Mouse (Mus musculus) testis, adult 2 months (tissue): ENCODE measurements at regions not wholly inside any gene's neighbourhood (a gene's known extent, or its start where the extent isn't known, plus 50 kb on each side); places are given as distances from the start of the nearest gene placed in this dataset.

Source experiments
- H3K27ac ChIP-seq: fragments of 200-500 bp; 2 replicates; pipeline ENCODE4 v1.5.1; 2012; ENCODE audit warnings: low read depth, low read length; ENCODE audit not compliant: control insufficient read depth, insufficient read depth
- H3K27me3 ChIP-seq: fragments of 200-500 bp; 2 replicates; pipeline ENCODE4 v1.6.1; 2012; ENCODE audit warnings: mild to moderate bottlenecking, low read length, moderate library complexity; ENCODE audit not compliant: control insufficient read depth, insufficient read depth
- H3K36me3 ChIP-seq: fragments of 200-500 bp; 2 replicates; pipeline ENCODE4 v1.6.1; 2012; ENCODE audit warnings: mild to moderate bottlenecking, low read length; ENCODE audit not compliant: control insufficient read depth, insufficient read depth
- H3K4me1 ChIP-seq: fragments of 200-500 bp; 2 replicates; pipeline ENCODE4 v1.6.1; 2012; ENCODE audit warnings: low read length; ENCODE audit not compliant: control insufficient read depth, insufficient read depth
- H3K4me3 ChIP-seq: fragments of 200-500 bp; 2 replicates; pipeline ENCODE4 v1.5.1; 2012; ENCODE audit warnings: low read depth, mild to moderate bottlenecking, low read length, moderate library complexity, mixed read lengths; ENCODE audit not compliant: control insufficient read depth
- CTCF ChIP-seq: fragments of 200-500 bp; IDR thresholded peaks from 2 replicates; pipeline ENCODE4 v1.5.1; 2012; ENCODE audit warnings: low read depth, mild to moderate bottlenecking, inconsistent platforms, low read length, moderate library complexity; ENCODE audit not compliant: control insufficient read depth, insufficient read depth, insufficient replicate concordance
- POLR2A ChIP-seq: fragments of 200-500 bp; IDR thresholded peaks from 2 replicates; pipeline ENCODE4 v1.6.1; 2012; ENCODE audit warnings: low read depth, mild to moderate bottlenecking, inconsistent platforms, low read length, moderate library complexity; ENCODE audit not compliant: control insufficient read depth

- Histone ChIP-seq H3K4me3 (no peak overlapping the region), H3K36me3 (no peaks in the 10 kb centered on the region), H3K27me3 (no peaks in the 10 kb centered on the region), H3K4me1 (no peaks in the 10 kb centered on the region; the same call in 1 of the 2 replicates), H3K27ac (no peak overlapping the region)
- TF ChIP-seq CTCF (no peak), POLR2A (no peak)
Observed at GRCm38 (mm10) chr3:38254896-38255295, 229.7 kb downstream of the Ankrd50 start.

GRCm38 (mm10) chr3:38251592-38251991 lies 233.1 kb downstream of the Ankrd50 start:
- no peak overlapping the region for H3K27ac ChIP-seq
- H3K4me1 ChIP-seq: no peaks in the 10 kb centered on the region
- TF ChIP-seq POLR2A (no peak), CTCF (no peak)
- H3K36me3 ChIP-seq: no peaks in the 10 kb centered on the region
- H3K4me3 ChIP-seq: no peak overlapping the region
- H3K27me3 ChIP-seq: no peaks in the 10 kb centered on the region

- H3K4me3 ChIP-seq: no peak overlapping the region
- no peak for TF ChIP-seq CTCF
- TF ChIP-seq POLR2A: no peak
- H3K4me1 ChIP-seq: no peaks in the 10 kb centered on the region
- no peak overlapping the region for H3K27ac ChIP-seq
- H3K27me3 ChIP-seq: no peaks in the 10 kb centered on the region
- no peaks in the 10 kb centered on the region for H3K36me3 ChIP-seq
Observed at GRCm38 (mm10) chr3:38250552-38250951, 234.1 kb downstream of the Ankrd50 start.

- H3K4me1 ChIP-seq: no peaks in the 10 kb centered on the region
- H3K36me3 ChIP-seq: no peaks in the 10 kb centered on the region
- H3K27ac ChIP-seq: no peak overlapping the region
- TF ChIP-seq CTCF (no peak), POLR2A (no peak)
- no peak overlapping the region for H3K4me3 ChIP-seq
- no peaks in the 10 kb centered on the region for H3K27me3 ChIP-seq
Observed at GRCm38 (mm10) chr3:38248941-38249340, 235.7 kb downstream of the Ankrd50 start.

GRCm38 (mm10) chr3:38246439-38246838 lies 238.2 kb downstream of the Ankrd50 start:
- H3K27me3 ChIP-seq: no peaks in the 10 kb centered on the region
- H3K4me1 ChIP-seq: no peaks in the 10 kb centered on the region
- TF ChIP-seq CTCF (no peak), POLR2A (no peak)
- no peak overlapping the region for H3K4me3 ChIP-seq
- no peaks in the 10 kb centered on the region for H3K36me3 ChIP-seq
- H3K27ac ChIP-seq: no peak overlapping the region

GRCm38 (mm10) chr3:38243209-38243608 lies 241.4 kb downstream of the Ankrd50 start:
- H3K4me3 ChIP-seq: no peak overlapping the region
- TF ChIP-seq CTCF (no peak), POLR2A (no peak)
- no peaks in the 10 kb centered on the region for H3K4me1 ChIP-seq
- H3K27ac ChIP-seq: no peak overlapping the region
- H3K36me3 ChIP-seq: no peaks in the 10 kb centered on the region
- H3K27me3 ChIP-seq: no peaks in the 10 kb centered on the region

GRCm38 (mm10) chr3:38237616-38238015 lies 247.0 kb downstream of the Ankrd50 start:
- Histone ChIP-seq H3K27me3 (no peaks in the 10 kb centered on the region), H3K4me1 (no peaks in the 10 kb centered on the region; the same call in none of the 2 replicates), H3K36me3 (no peaks in the 10 kb centered on the region), H3K4me3 (no peak overlapping the region), H3K27ac (no peak overlapping the region)
- no peak for TF ChIP-seq CTCF

GRCm38 (mm10) chr3:38235736-38236083 lies 248.9 kb downstream of the Ankrd50 start:
- no peaks in the 10 kb centered on the region; the same call in none of the 2 replicates for H3K4me1 ChIP-seq
- TF ChIP-seq POLR2A: no peak
- no peak; the same call in 1 of the 2 replicates for TF ChIP-seq CTCF
- no peaks in the 10 kb centered on the region for H3K36me3 ChIP-seq
- peak overlapping the region; percentile 30 for H3K4me3 ChIP-seq
- no peaks in the 10 kb centered on the region for H3K27me3 ChIP-seq
- H3K27ac ChIP-seq: peak overlapping the region; percentile 43
